Mouse (Mus musculus) C2C12 (cell line): ENCODE measurements at regions not wholly inside any gene's neighbourhood (a gene's known extent, or its start where the extent isn't known, plus 50 kb on each side); places are given as distances from the start of the nearest gene placed in this dataset.

Experiments used
- CEBPB ChIP-seq: IDR thresholded peaks from one replicate; pipeline ENCODE4 v1.6.1; 2011; ENCODE audit warnings: low read depth, mild to moderate bottlenecking, control low read depth, moderate library complexity
- CTCF ChIP-seq: IDR thresholded peaks from one replicate; pipeline ENCODE4 v1.5.1; 2011; ENCODE audit not compliant: control insufficient read depth, insufficient read depth, insufficient read length
- FOSL1 ChIP-seq: IDR thresholded peaks from one replicate; pipeline ENCODE4 v1.8.0; 2011; ENCODE audit warnings: mild to moderate bottlenecking, low read length; ENCODE audit not compliant: poor library complexity, insufficient read depth, severe bottlenecking
- MAX ChIP-seq: IDR thresholded peaks from one replicate; pipeline ENCODE4 v1.6.1; 2011; ENCODE audit warnings: mild to moderate bottlenecking, control low read depth
- USF1 ChIP-seq: IDR thresholded peaks from one replicate; pipeline ENCODE4 v1.6.1; 2011; ENCODE audit warnings: low read depth, mild to moderate bottlenecking, control low read depth, moderate library complexity

- no peak for TF ChIP-seq MAX
- no peak for TF ChIP-seq CTCF
- TF ChIP-seq CEBPB: no peak
- no peak for TF ChIP-seq FOSL1
- no peak for TF ChIP-seq USF1
Observed at GRCm38 (mm10) chr1:57707906-57708305, 66.1 kb upstream of the Spats2l start.
